Mouse (Mus musculus): ENCODE data around the gene Smchd1. TPM values are rescaled to one million over a fixed set of nuclear protein-coding genes. Genes with fewer than 3 reads are reported as not detected.
A peak's percentile ranks its signal among the peaks of the same experiment; 100 is the strongest.

Smchd1 gene
- polyA plus RNA-seq, 1 experiment from 2014 or later: 25.7 TPM

- DNase-seq (peak; percentile 26), ATAC-seq (peak; percentile 46)
- no peak overlapping the region for H3K9ac ChIP-seq (replicated peaks)
- H3K4me1 ChIP-seq (ENCODE audit: insufficient read depth): peaks cover 16% of the 10 kb centered on the region
- H3K9me3 ChIP-seq (ENCODE audit: low read length): no peaks in the 10 kb centered on the region
- H3K4me3 ChIP-seq (ENCODE audit: low read depth, low read length): no peak overlapping the region
- H3K27me3 ChIP-seq (ENCODE audit: insufficient read depth, low read length): no peaks in the 10 kb centered on the region
- no peak overlapping the region for H3K4me2 ChIP-seq (ENCODE audit: low read depth, low read length)
- peak overlapping the region; percentile 78; the same call in 1 of the 2 replicates for H3K27ac ChIP-seq (ENCODE audit: low read depth)
- WGBS (ENCODE audit: insufficient replicate concordance): 69% methylated on average over 9 of the region's 9 CpGs
- no peaks in the 10 kb centered on the region for H3K36me3 ChIP-seq (replicated peaks; ENCODE audit: insufficient read depth, low read length)
- no peak for TF ChIP-seq EP300 (IDR thresholded peaks at IDR 0.05; ENCODE audit: low read depth)
- TF ChIP-seq CTCF (IDR thresholded peaks at IDR 0.05; ENCODE audit: low read depth): no peak
These were observed 14.7 kb upstream of the Smchd1 start for GRCm38 (mm10) chr17:71489703-71490461.

- peak overlapping the region; percentile 37 for H3K4me3 ChIP-seq (ENCODE audit: low read depth, low read length)
- peak overlapping the region; percentile 54 for H3K9ac ChIP-seq (replicated peaks)
- peak overlapping the region; percentile 71 for H3K4me2 ChIP-seq (ENCODE audit: low read depth, low read length)
- no peaks in the 10 kb centered on the region for H3K9me3 ChIP-seq (ENCODE audit: low read length)
- no peaks in the 10 kb centered on the region for H3K36me3 ChIP-seq (replicated peaks; ENCODE audit: insufficient read depth, low read length)
- 0 out of 2 replicates have a peak, but pooled peaks have one; percentile 12 for ATAC-seq
- TF ChIP-seq CTCF (IDR thresholded peaks at IDR 0.05; ENCODE audit: low read depth) (no peak), EP300 (IDR thresholded peaks at IDR 0.05; ENCODE audit: low read depth) (no peak)
- DNase-seq: peak; percentile 27
- WGBS (ENCODE audit: insufficient replicate concordance): 26% methylated on average over 8 of the region's 8 CpGs
- peak overlapping the region; percentile 91 for H3K27ac ChIP-seq (ENCODE audit: low read depth)
- peaks cover 21% of the 10 kb centered on the region for H3K4me1 ChIP-seq (ENCODE audit: insufficient read depth)
- H3K27me3 ChIP-seq (ENCODE audit: insufficient read depth, low read length): no peaks in the 10 kb centered on the region
These were observed 11.2 kb upstream of the Smchd1 start for GRCm38 (mm10) chr17:71486231-71486851.

- TF ChIP-seq CTCF (IDR thresholded peaks at IDR 0.05; ENCODE audit: low read depth): no peak
- no peak for TF ChIP-seq EP300 (IDR thresholded peaks at IDR 0.05; ENCODE audit: low read depth)
- Histone ChIP-seq H3K27ac (ENCODE audit: low read depth) (peak overlapping the region; percentile 91), H3K9me3 (ENCODE audit: low read length) (no peaks in the 10 kb centered on the region), H3K4me2 (ENCODE audit: low read depth, low read length) (peak overlapping the region; percentile 71), H3K4me3 (ENCODE audit: low read depth, low read length) (peak overlapping the region; percentile 37), H3K36me3 (replicated peaks; ENCODE audit: insufficient read depth, low read length) (no peaks in the 10 kb centered on the region), H3K9ac (replicated peaks) (peak overlapping the region; percentile 54), H3K4me1 (ENCODE audit: insufficient read depth) (peaks cover 21% of the 10 kb centered on the region), H3K27me3 (ENCODE audit: insufficient read depth, low read length) (no peaks in the 10 kb centered on the region)
- WGBS (ENCODE audit: insufficient replicate concordance): 27% methylated on average over 12 of the region's 12 CpGs
- peak; percentile 37 for ATAC-seq
- DNase-seq: peak; percentile 47
These were observed 10.7 kb upstream of the Smchd1 start for GRCm38 (mm10) chr17:71485791-71486230.

GRCm38 (mm10) chr17:71484711-71485110 is 9.6 kb upstream of the Smchd1 start:
- Histone ChIP-seq H3K4me1 (ENCODE audit: insufficient read depth) (peaks cover 18% of the 10 kb centered on the region), H3K27ac (ENCODE audit: low read depth) (peak overlapping the region; percentile 91), H3K4me2 (ENCODE audit: low read depth, low read length) (no peak overlapping the region), H3K36me3 (replicated peaks; ENCODE audit: insufficient read depth, low read length) (no peaks in the 10 kb centered on the region), H3K9me3 (ENCODE audit: low read length) (no peaks in the 10 kb centered on the region), H3K9ac (replicated peaks) (no peak overlapping the region), H3K27me3 (ENCODE audit: insufficient read depth, low read length) (no peaks in the 10 kb centered on the region), H3K4me3 (ENCODE audit: low read depth, low read length) (no peak overlapping the region)
- ATAC-seq (no peak), DNase-seq (no peak)
- 85% methylated on average over 5 of the region's 5 CpGs for WGBS (ENCODE audit: insufficient replicate concordance)
- TF ChIP-seq CTCF (IDR thresholded peaks at IDR 0.05; ENCODE audit: low read depth) (no peak), EP300 (IDR thresholded peaks at IDR 0.05; ENCODE audit: low read depth) (no peak)

- TF ChIP-seq EP300 (IDR thresholded peaks at IDR 0.05; ENCODE audit: low read depth) (no peak), CTCF (IDR thresholded peaks at IDR 0.05; ENCODE audit: low read depth) (no peak)
- Histone ChIP-seq H3K27ac (ENCODE audit: low read depth) (peak overlapping the region; percentile 70), H3K27me3 (ENCODE audit: insufficient read depth, low read length) (no peaks in the 10 kb centered on the region), H3K9me3 (ENCODE audit: low read length) (no peaks in the 10 kb centered on the region), H3K4me1 (ENCODE audit: insufficient read depth) (peaks cover 18% of the 10 kb centered on the region), H3K9ac (replicated peaks) (no peak overlapping the region), H3K4me2 (ENCODE audit: low read depth, low read length) (no peak overlapping the region), H3K36me3 (replicated peaks; ENCODE audit: insufficient read depth, low read length) (no peaks in the 10 kb centered on the region), H3K4me3 (ENCODE audit: low read depth, low read length) (no peak overlapping the region)
- DNase-seq (no peak), ATAC-seq (peak; percentile 65)
- WGBS (ENCODE audit: insufficient replicate concordance): 57% methylated on average over 7 of the region's 7 CpGs
These were observed 8.4 kb upstream of the Smchd1 start for GRCm38 (mm10) chr17:71483418-71484060.

- H3K4me1 ChIP-seq (ENCODE audit: insufficient read depth): peaks cover 13% of the 10 kb centered on the region
- H3K9me3 ChIP-seq (ENCODE audit: low read length): no peaks in the 10 kb centered on the region
- no peak for DNase-seq
- H3K4me2 ChIP-seq (ENCODE audit: low read depth, low read length): no peak overlapping the region
- ATAC-seq: no peak
- no peak overlapping the region for H3K27ac ChIP-seq (ENCODE audit: low read depth)
- no peaks in the 10 kb centered on the region for H3K27me3 ChIP-seq (ENCODE audit: insufficient read depth, low read length)
- TF ChIP-seq EP300 (IDR thresholded peaks at IDR 0.05; ENCODE audit: low read depth): no peak
- TF ChIP-seq CTCF (IDR thresholded peaks at IDR 0.05; ENCODE audit: low read depth): no peak
- H3K36me3 ChIP-seq (replicated peaks; ENCODE audit: insufficient read depth, low read length): no peaks in the 10 kb centered on the region
- 38% methylated on average over 5 of the region's 5 CpGs for WGBS (ENCODE audit: insufficient replicate concordance)
- H3K4me3 ChIP-seq (ENCODE audit: low read depth, low read length): no peak overlapping the region
- no peak overlapping the region for H3K9ac ChIP-seq (replicated peaks)
These were observed 4.3 kb upstream of the Smchd1 start for GRCm38 (mm10) chr17:71479381-71479901.
